In the genomic region with DNA sequence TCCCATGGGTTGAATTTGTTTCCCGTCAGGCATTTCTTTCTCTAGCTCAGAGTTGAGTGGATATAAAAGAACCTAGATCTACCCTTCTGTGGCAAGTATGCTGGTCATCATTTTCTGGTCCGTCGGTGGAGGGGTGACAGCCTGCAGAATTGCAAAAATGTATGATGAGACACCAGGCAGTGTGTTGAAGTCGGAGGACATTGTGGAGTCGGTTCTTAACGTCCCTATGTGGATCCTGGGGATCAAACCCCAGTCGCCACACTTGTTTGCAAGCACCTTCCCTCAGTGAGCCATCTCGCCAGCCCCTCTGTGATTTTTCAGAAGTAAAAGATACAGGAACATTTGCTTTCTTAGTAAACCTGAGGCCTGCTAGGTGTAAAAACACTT, we compare ENCODE assay signal across 8 mouse cellular contexts. TPM values are rescaled to one million over a fixed set of nuclear protein-coding genes. Genes with fewer than 3 reads are reported as not detected.
DNase-seq lines count a peak whose midpoint lies in the region; ATAC-seq and TF ChIP-seq lines count a peak whose summit lies in the region.

No protein-coding gene starts in this region.

- H3K27me3 ChIP-seq in kidney, embryonic 15.5 days = no peaks in the 10 kb centered on the region
- no peaks in the 10 kb centered on the region for H3K27me3 ChIP-seq in hindbrain, embryonic 14.5 days (ENCODE audit: control insufficient read depth, insufficient read depth, low read length)
- H3K27me3 ChIP-seq in midbrain, postnatal 0 days (ENCODE audit: insufficient read depth, low read length) = no peaks in the 10 kb centered on the region

- DNase-seq in kidney, postnatal 14 days = no peak
- DNase-seq in hindbrain, embryonic 14.5 days (ENCODE audit: low spot score) = peak; percentile 44
- DNase-seq in midbrain, postnatal 0 days (ENCODE audit: low spot score) = no peak
- no peak for DNase-seq in ovary, postnatal 14 days (ENCODE audit: low spot score)
- no peak for DNase-seq in left cerebral cortex, adult 11 months (ENCODE audit: low spot score)
- no peak for DNase-seq in gastrocnemius, postnatal 36 days

- peak overlapping the region; percentile 83 for H3K4me2 ChIP-seq in kidney, embryonic 15.5 days
- H3K4me2 ChIP-seq in hindbrain, embryonic 14.5 days (replicated peaks) = peak overlapping the region; percentile 87
- H3K4me2 ChIP-seq in midbrain, postnatal 0 days (ENCODE audit: low read depth, low read length, poor library complexity, severe bottlenecking) = peak overlapping the region; percentile 83

- peak overlapping the region; percentile 78 for H3K9ac ChIP-seq in kidney, embryonic 15.5 days
- peak overlapping the region; percentile 93 for H3K9ac ChIP-seq in hindbrain, embryonic 14.5 days
- peak overlapping the region; percentile 90 for H3K9ac ChIP-seq in midbrain, postnatal 0 days (replicated peaks; ENCODE audit: low read length, poor library complexity, severe bottlenecking)

- H3K36me3 ChIP-seq in kidney, embryonic 15.5 days = peaks cover 24% of the 10 kb centered on the region
- peaks cover 15% of the 10 kb centered on the region for H3K36me3 ChIP-seq in hindbrain, embryonic 14.5 days (replicated peaks; ENCODE audit: control insufficient read depth, insufficient read depth)
- H3K36me3 ChIP-seq in midbrain, postnatal 0 days (ENCODE audit: insufficient read depth, low read length) = peaks cover 3% of the 10 kb centered on the region; the same call in 1 of the 2 replicates

- WGBS in kidney, embryonic 15.5 days = 6% methylated on average over 8 of the region's 8 CpGs
- 6% methylated on average over 8 of the region's 8 CpGs for WGBS in hindbrain, embryonic 14.5 days
- 2% methylated on average over 8 of the region's 8 CpGs for WGBS in midbrain, postnatal 0 days

- peak overlapping the region; percentile 96 for H3K27ac ChIP-seq in kidney, embryonic 15.5 days
- H3K27ac ChIP-seq in brown adipose tissue, adult 24 weeks (replicated peaks; ENCODE audit: low read depth, low read length) = peak overlapping the region; percentile 55
- H3K27ac ChIP-seq in hindbrain, embryonic 14.5 days = peak overlapping the region; percentile 92
- peak overlapping the region; percentile 89 for H3K27ac ChIP-seq in midbrain, postnatal 0 days (ENCODE audit: low read depth, low read length)

- TF ChIP-seq CTCF in midbrain, postnatal 0 days (IDR thresholded peaks at IDR 0.05) = no peak

- H3K4me1 ChIP-seq in kidney, embryonic 15.5 days = peaks cover 49% of the 10 kb centered on the region
- H3K4me1 ChIP-seq in brown adipose tissue, adult 24 weeks (ENCODE audit: control insufficient read depth, insufficient read depth, insufficient read length, low read length) = peaks cover 5% of the 10 kb centered on the region
- H3K4me1 ChIP-seq in hindbrain, embryonic 14.5 days (replicated peaks; ENCODE audit: control insufficient read depth, insufficient read depth, low read length) = peaks cover 29% of the 10 kb centered on the region
- H3K4me1 ChIP-seq in midbrain, postnatal 0 days (ENCODE audit: insufficient read depth, low read length) = peaks cover 6% of the 10 kb centered on the region; the same call in 1 of the 2 replicates

- intact Hi-C loops in gastrocnemius, postnatal 36 days (cut with DNase I) = loop anchor here (5.0 kb wide), 2 partner anchors 36 to 99 kb away; a partner anchor contains a TSS

- peak overlapping the region; percentile 76 for H3K4me3 ChIP-seq in kidney, embryonic 15.5 days (replicated peaks)
- peak overlapping the region; percentile 79 for H3K4me3 ChIP-seq in brown adipose tissue, adult 24 weeks (ENCODE audit: insufficient read depth, low read depth, low read length)
- H3K4me3 ChIP-seq in hindbrain, embryonic 14.5 days (replicated peaks; ENCODE audit: low read length) = peak overlapping the region; percentile 77
- peak overlapping the region; percentile 67 for H3K4me3 ChIP-seq in midbrain, postnatal 0 days (ENCODE audit: low read depth, low read length)

- H3K9me3 ChIP-seq in kidney, embryonic 15.5 days (replicated peaks) = no peaks in the 10 kb centered on the region
- no peaks in the 10 kb centered on the region for H3K9me3 ChIP-seq in hindbrain, embryonic 14.5 days (ENCODE audit: control insufficient read depth, low read length)
- no peaks in the 10 kb centered on the region for H3K9me3 ChIP-seq in midbrain, postnatal 0 days (ENCODE audit: low read length)

- ATAC-seq in kidney, embryonic 15.5 days (replicated peaks; ENCODE audit: low FRiP score) = no peak
- ATAC-seq in hindbrain, embryonic 14.5 days (ENCODE audit: low FRiP score) = no peak
- ATAC-seq in midbrain, postnatal 0 days (ENCODE audit: low FRiP score) = no peak

RNA-seq across cellular contexts. Expression of a gene that starts 5.5 kb away (rescaled TPM):
- 0.19 and 0.24 TPM in 2 replicates for polyA plus RNA-seq in kidney, embryonic 15.5 days (2015; fragmentation: Nextera tagmentation; extraction: Ambion mirVana)
- not detected in 2 replicates for polyA plus RNA-seq in brown adipose tissue, adult 24 weeks (2012; ENCODE audit: insufficient read depth, insufficient read length, missing spikeins)
- 0.88 TPM in 1 of 2 replicates, not detected in the other for polyA plus RNA-seq in hindbrain, embryonic 14.5 days (2014; fragmentation: Nextera tagmentation; extraction: Ambion mirVana)
- total RNA-seq in midbrain, postnatal 0 days (2014; rRNA removed) = 1.9 and 2.0 TPM in 2 replicates
- 0.17 and 0.23 TPM in 2 replicates for polyA plus RNA-seq in midbrain, postnatal 0 days (2015; fragmentation: Nextera tagmentation; extraction: Ambion mirVana)
- 1 to 10 TPM in 1 of 2 experiments, under 1 TPM in 1; 0.84 to 1.3 TPM for total RNA-seq in gastrocnemius, postnatal 36 days (2021)

RNA-seq across cellular contexts. Expression of a gene that starts 27.2 kb away (rescaled TPM):
- polyA plus RNA-seq in kidney, embryonic 15.5 days (2015; fragmentation: Nextera tagmentation; extraction: Ambion mirVana) = 105 and 107 TPM in 2 replicates
- polyA plus RNA-seq in brown adipose tissue, adult 24 weeks (2012; ENCODE audit: insufficient read depth, insufficient read length, missing spikeins) = 44.0 and 50.3 TPM in 2 replicates
- polyA plus RNA-seq in hindbrain, embryonic 14.5 days (2014; fragmentation: Nextera tagmentation; extraction: Ambion mirVana) = 124 and 126 TPM in 2 replicates
- total RNA-seq in midbrain, postnatal 0 days (2014; rRNA removed) = 83.2 and 86.4 TPM in 2 replicates
- 56.7 and 61.7 TPM in 2 replicates for polyA plus RNA-seq in midbrain, postnatal 0 days (2015; fragmentation: Nextera tagmentation; extraction: Ambion mirVana)
- 10 to 100 TPM; 44.4 to 46.8 TPM for total RNA-seq in gastrocnemius, postnatal 36 days (2021)
